Mouse (Mus musculus) liver, postnatal 0 days (tissue): ENCODE measurements around the gene Krt20. TPM values are rescaled to one million over a fixed set of nuclear protein-coding genes. Genes with fewer than 3 reads are reported as not detected.

ENCODE experiments used
- ATAC-seq: fragments of 200-750 bp; cut with Nextera tagmentation; 2 replicates; pipeline ENCODE4 v1.8.0; 2017; ENCODE audit warnings: mild to moderate bottlenecking, moderate library complexity
- DNase-seq: peaks from one replicate; pipeline ENCODE4 v3.0.0-alpha.2; 2016
- H3K27ac ChIP-seq: fragments of 300-500 bp; sonication (generic); 2 replicates; pipeline ENCODE4 v1.5.1; 2014; ENCODE audit warnings: antibody characterized with exemption, moderate library complexity, mild to moderate bottlenecking, low read depth
- H3K27me3 ChIP-seq: fragments of 300-500 bp; sonication (generic); 2 replicates; pipeline ENCODE4 v1.6.1; 2014; ENCODE audit warnings: low read length, control low read depth, mixed read lengths; ENCODE audit not compliant: insufficient read depth
- H3K36me3 ChIP-seq: fragments of 300-500 bp; sonication (generic); replicated peaks from 2 replicates; pipeline ENCODE4 v1.6.1; 2014; ENCODE audit warnings: mild to moderate bottlenecking, control low read depth, low read length, moderate library complexity, mixed read lengths; ENCODE audit not compliant: insufficient read depth
- H3K4me1 ChIP-seq: fragments of 300-500 bp; sonication (generic); 2 replicates; pipeline ENCODE4 v1.6.1; 2014; ENCODE audit warnings: antibody characterized with exemption, mild to moderate bottlenecking, control low read depth; ENCODE audit not compliant: insufficient read depth
- H3K4me2 ChIP-seq: fragments of 300-500 bp; sonication (generic); 2 replicates; pipeline ENCODE4 v1.6.1; 2014; ENCODE audit warnings: low read depth, mild to moderate bottlenecking, low read length, moderate library complexity, mixed read lengths
- H3K4me3 ChIP-seq: fragments of 300-500 bp; sonication (generic); 2 replicates; pipeline ENCODE4 v1.5.1; 2014; ENCODE audit warnings: low read depth, low read length
- H3K9ac ChIP-seq: fragments of 300-500 bp; sonication (generic); replicated peaks from 2 replicates; pipeline ENCODE4 v1.6.1; 2014; ENCODE audit warnings: mild to moderate bottlenecking, moderate library complexity
- H3K9me3 ChIP-seq: fragments of 300-500 bp; sonication (generic); 2 replicates; pipeline ENCODE4 v1.6.1; 2016; ENCODE audit warnings: mild to moderate bottlenecking, control low read depth, low read length, mixed read lengths
- CTCF ChIP-seq: sonication (generic); IDR thresholded peaks from 2 replicates; pipeline ENCODE4 v1.5.1; 2016; ENCODE audit warnings: antibody characterized with exemption, low read depth
- EP300 ChIP-seq: IDR thresholded peaks from 2 replicates; pipeline ENCODE4 v1.6.1; 2016; ENCODE audit warnings: antibody characterized with exemption, low read depth, mild to moderate bottlenecking
- WGBS: fragments of 180-500 bp; shearing (Covaris S2); extraction: QIAGEN DNeasy Blood & Tissue Kit; methylation state at CpG from one replicate; pipeline ENCODE4 v1.1.7; 2014; ENCODE audit not compliant: insufficient replicate concordance; 5-methylcytosine and 5-hydroxymethylcytosine counted together
- polyA plus RNA-seq: library from polyadenylated mRNA; unstranded; fragments of >200 nt; fragmentation: Nextera tagmentation; extraction: Ambion mirVana; gene quantifications from 2 replicates; pipeline ENCODE4 v1.2.1, GENCODE M21; 2015

Krt20 gene
- polyA plus RNA-seq, 1 experiment from 2014 or later: 13.3 TPM

DNA sequence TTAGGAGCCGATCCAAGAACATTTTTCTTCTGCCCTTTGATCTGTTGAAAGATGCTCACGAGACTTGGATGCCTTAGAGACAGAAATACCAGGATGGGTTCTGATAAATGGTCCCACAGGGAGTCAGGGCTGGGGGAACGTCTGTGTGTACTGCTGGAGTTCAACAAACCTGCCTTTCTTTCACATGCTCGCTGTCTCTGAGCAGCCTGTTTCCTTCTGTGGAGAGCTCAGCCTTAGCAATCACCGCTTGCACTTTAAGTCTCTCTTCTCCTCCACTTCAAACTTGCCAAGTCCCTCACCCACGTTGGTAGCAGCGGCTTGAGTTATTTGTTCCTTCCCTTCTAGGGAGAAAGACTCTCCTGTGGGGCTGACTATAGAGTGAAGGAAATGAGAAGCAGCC, 28.4 kb upstream of the Krt20 start:
- 35% methylated on average over 7 of the region's 7 CpGs for WGBS
- Histone ChIP-seq H3K4me1 (peaks cover 3% of the 10 kb centered on the region; the same call in 1 of the 2 replicates), H3K9ac (no peak overlapping the region), H3K27me3 (no peaks in the 10 kb centered on the region), H3K9me3 (no peaks in the 10 kb centered on the region), H3K27ac (no peak overlapping the region), H3K36me3 (no peaks in the 10 kb centered on the region), H3K4me2 (no peak overlapping the region), H3K4me3 (no peak overlapping the region)
- ATAC-seq (no peak), DNase-seq (no peak)
- TF ChIP-seq CTCF: no peak

DNA sequence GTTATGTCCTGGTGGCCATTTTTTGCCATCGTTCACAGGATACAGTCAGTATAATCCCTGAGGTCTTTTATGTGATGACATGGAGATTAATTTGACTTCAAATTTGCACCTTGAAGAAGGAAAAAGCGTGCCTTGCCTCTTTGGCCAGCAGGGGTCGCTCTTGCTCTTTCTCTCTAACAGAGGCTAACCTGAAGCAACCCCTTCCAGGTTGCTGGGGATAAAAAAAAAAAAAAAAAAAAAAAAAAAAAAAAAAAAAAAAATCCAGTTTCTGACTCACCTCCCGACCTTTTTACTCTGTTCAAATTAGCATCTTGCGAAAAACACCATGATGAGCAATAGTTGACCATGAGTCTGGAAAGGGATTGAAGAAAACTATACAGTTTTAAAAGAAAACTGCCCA, 26.9 kb upstream of the Krt20 start:
- Histone ChIP-seq H3K9me3 (no peaks in the 10 kb centered on the region), H3K4me2 (no peak overlapping the region), H3K4me1 (peaks cover 3% of the 10 kb centered on the region; the same call in 1 of the 2 replicates), H3K36me3 (no peaks in the 10 kb centered on the region), H3K4me3 (no peak overlapping the region), H3K9ac (no peak overlapping the region), H3K27me3 (no peaks in the 10 kb centered on the region), H3K27ac (no peak overlapping the region)
- TF ChIP-seq EP300 (no peak), CTCF (peak; percentile 80)
- DNase-seq (peak; percentile 85), ATAC-seq (0 out of 2 replicates have a peak, but pooled peaks have one; percentile 27)
- 5% methylated on average over 5 of the region's 5 CpGs for WGBS

DNA sequence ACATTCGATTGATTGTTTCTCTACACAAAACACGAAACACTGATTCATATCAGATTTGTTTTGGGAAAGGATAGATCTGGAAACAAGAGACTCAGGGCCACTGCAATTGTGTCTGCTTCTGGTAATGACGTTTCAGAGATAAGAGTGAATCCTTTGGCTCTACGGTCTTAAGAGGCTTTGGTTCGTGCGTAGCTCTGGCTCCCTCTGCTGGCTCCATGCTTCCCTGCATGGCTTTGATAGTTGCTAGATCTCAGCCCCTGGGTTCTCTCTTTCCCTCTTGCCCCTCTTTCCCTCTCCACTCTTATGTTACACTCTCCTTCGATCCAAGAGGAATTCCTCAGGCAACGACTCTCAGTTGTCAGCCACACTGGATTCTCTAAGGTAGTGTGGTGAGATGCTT, 25.2 kb upstream of the Krt20 start:
- H3K9ac ChIP-seq: no peak overlapping the region
- DNase-seq: peak; percentile 75
- WGBS: 8% methylated on average over 8 of the region's 8 CpGs
- H3K27me3 ChIP-seq: no peaks in the 10 kb centered on the region
- H3K9me3 ChIP-seq: no peaks in the 10 kb centered on the region
- H3K36me3 ChIP-seq: no peaks in the 10 kb centered on the region
- TF ChIP-seq CTCF (peak; percentile 91), EP300 (no peak)
- no peak overlapping the region for H3K4me3 ChIP-seq
- peaks cover 5% of the 10 kb centered on the region; the same call in 1 of the 2 replicates for H3K4me1 ChIP-seq
- no peak overlapping the region for H3K4me2 ChIP-seq
- no peak for ATAC-seq
- H3K27ac ChIP-seq: no peak overlapping the region

DNA sequence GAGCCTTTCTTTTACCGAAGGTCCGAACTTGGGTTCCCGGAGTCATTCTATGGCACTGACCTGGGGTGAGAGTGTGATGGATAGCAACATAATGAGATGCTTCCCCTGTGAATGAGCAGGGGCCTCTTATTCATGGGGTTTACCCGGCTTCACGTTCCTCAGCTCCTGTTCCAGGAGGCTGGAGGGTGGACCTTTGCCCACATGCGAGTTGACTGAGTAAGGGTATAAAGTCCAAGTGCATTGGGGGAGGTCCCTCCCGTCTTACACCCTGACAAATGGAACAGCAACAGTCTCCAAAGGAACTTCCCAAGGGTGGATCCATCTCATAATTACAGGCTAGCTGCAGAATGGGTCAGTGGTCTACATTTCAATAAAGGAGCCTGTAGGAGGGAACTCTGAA, 23.8 kb upstream of the Krt20 start:
- 66% methylated on average over 7 of the region's 7 CpGs for WGBS
- Histone ChIP-seq H3K4me3 (no peak overlapping the region), H3K9me3 (no peaks in the 10 kb centered on the region), H3K27me3 (no peaks in the 10 kb centered on the region), H3K27ac (no peak overlapping the region), H3K36me3 (no peaks in the 10 kb centered on the region), H3K4me2 (no peak overlapping the region), H3K9ac (no peak overlapping the region), H3K4me1 (peaks cover 5% of the 10 kb centered on the region; the same call in 1 of the 2 replicates)
- no peak for TF ChIP-seq CTCF
- TF ChIP-seq EP300: no peak
- DNase-seq (no peak), ATAC-seq (no peak)

DNA sequence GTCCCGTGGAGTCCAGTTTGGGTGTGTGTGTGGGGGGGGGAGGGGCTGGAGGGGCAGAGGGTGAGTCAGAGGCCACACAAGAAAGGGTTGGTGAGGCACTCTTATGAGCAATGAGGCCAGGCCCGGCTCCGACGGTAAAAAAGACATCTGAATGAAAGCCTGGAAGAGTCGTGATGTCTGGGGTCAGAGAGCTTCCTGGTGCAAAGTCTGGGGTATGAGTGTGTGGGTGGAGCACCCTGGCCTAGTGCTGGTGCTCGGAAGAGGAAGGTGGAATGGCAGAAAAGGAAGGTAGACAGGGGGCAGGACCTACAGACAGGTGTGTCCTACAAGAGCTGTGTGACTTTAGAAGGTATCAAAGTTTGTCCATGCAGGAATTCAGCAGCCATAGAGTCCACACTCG, 20.9 kb upstream of the Krt20 start:
- Histone ChIP-seq H3K9me3 (no peaks in the 10 kb centered on the region), H3K4me1 (peaks cover 5% of the 10 kb centered on the region; the same call in 1 of the 2 replicates), H3K9ac (no peak overlapping the region), H3K4me2 (no peak overlapping the region), H3K27me3 (no peaks in the 10 kb centered on the region), H3K27ac (no peak overlapping the region), H3K4me3 (no peak overlapping the region), H3K36me3 (no peaks in the 10 kb centered on the region)
- TF ChIP-seq EP300: no peak
- no peak for TF ChIP-seq CTCF
- DNase-seq (no peak), ATAC-seq (no peak)
- 40% methylated on average over 7 of the region's 7 CpGs for WGBS

DNA sequence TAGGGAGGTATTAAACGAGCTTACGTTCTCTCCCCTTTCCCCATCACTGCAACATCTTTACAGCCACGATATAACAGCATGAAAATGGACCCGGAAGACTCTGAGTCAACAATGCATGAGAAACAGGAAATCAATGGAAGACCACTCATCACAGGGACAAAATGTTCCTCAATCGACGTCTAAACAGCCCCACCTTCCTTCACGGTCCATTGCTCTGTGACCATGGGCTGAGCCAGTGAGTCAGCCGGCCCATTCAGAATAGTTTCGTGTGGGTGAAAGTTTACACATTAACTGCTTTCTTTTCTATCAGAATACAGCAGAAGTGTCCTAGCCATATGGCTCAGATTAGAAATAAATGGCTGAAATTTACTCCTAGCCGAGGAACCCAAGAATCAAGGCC, 16.8 kb upstream of the Krt20 start:
- no peak for DNase-seq
- WGBS: 52% methylated on average over 10 of the region's 10 CpGs
- no peak overlapping the region for H3K4me2 ChIP-seq

DNA sequence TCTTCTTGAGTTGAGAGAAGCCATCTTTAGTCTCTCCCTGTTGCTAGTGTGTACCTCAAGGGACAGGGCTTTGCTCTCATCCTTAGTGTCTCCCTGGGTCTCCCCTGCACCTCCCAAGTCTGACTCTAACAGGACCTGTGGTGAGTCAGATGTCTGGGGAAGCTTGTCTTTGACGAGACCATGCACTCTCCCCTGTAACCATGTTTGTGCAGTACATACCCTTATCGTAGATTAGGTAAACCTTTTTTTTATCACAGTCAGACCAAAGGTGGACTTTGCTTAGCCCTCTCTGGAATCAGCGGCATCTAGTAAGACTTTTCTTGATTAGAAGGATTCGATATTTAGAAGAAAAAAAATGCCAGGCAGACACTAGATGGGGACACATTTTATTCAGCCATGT, 16.1 kb upstream of the Krt20 start:
- 47% methylated on average over 4 of the region's 4 CpGs for WGBS
- TF ChIP-seq CTCF (no peak), EP300 (no peak)
- no peak overlapping the region for H3K4me3 ChIP-seq
- DNase-seq (no peak), ATAC-seq (no peak)
- peaks cover 5% of the 10 kb centered on the region; the same call in 1 of the 2 replicates for H3K4me1 ChIP-seq
- no peaks in the 10 kb centered on the region for H3K27me3 ChIP-seq
- H3K9me3 ChIP-seq: no peaks in the 10 kb centered on the region
- H3K36me3 ChIP-seq: no peaks in the 10 kb centered on the region
- no peak overlapping the region for H3K9ac ChIP-seq
- no peak overlapping the region for H3K4me2 ChIP-seq
- no peak overlapping the region for H3K27ac ChIP-seq

More for the DNA sequence above, 16.8 kb upstream of the Krt20 start:
- no peak overlapping the region for H3K9ac ChIP-seq
- TF ChIP-seq CTCF: no peak
- TF ChIP-seq EP300: peak; percentile 84
- H3K36me3 ChIP-seq: no peaks in the 10 kb centered on the region
- H3K27me3 ChIP-seq: no peaks in the 10 kb centered on the region
- no peak overlapping the region for H3K27ac ChIP-seq
- H3K4me1 ChIP-seq: 0 out of 2 replicates have a peak, but pooled peaks cover 2% of the 10 kb centered on the region
- H3K4me3 ChIP-seq: no peak overlapping the region
- H3K9me3 ChIP-seq: no peaks in the 10 kb centered on the region
- peak; percentile 61; the same call in 1 of the 2 replicates for ATAC-seq
